Mouse (Mus musculus) heart, embryonic 14.5 days (tissue): ENCODE measurements around the gene Rab25. TPM values are rescaled to one million over a fixed set of nuclear protein-coding genes. Genes with fewer than 3 reads are reported as not detected.
A peak's percentile ranks its signal among the peaks of the same experiment; 100 is the strongest.

Source experiments
- ATAC-seq: fragments of 200-750 bp; cut with Nextera tagmentation; 2 replicates; pipeline ENCODE4 v1.8.0; 2017; ENCODE audit warnings: low read depth, moderate TSS enrichment; ENCODE audit not compliant: insufficient number of reproducible peaks, insufficient read depth, low FRiP score
- H3K27ac ChIP-seq, 2 experiments: fragments of 200-500 bp in 1 of 2; fragments of 300-500 bp in 1 of 2; sonication (generic) in 1 of 2; replicated peaks in 1 of 2; 2 replicates each; pipeline ENCODE4 v1.5.1; 2012 to 2014; ENCODE audit warnings: low read depth in 2 of 2, low read length in 2 of 2, control low read depth in 1 of 2, mild to moderate bottlenecking in 1 of 2, mixed read lengths in 1 of 2; ENCODE audit not compliant: control insufficient read depth in 1 of 2, insufficient read depth in 1 of 2
- H3K27me3 ChIP-seq: fragments of 300-500 bp; sonication (generic); 2 replicates; pipeline ENCODE4 v1.6.1; 2014; ENCODE audit warnings: mild to moderate bottlenecking, low read length, control low read depth; ENCODE audit not compliant: control insufficient read depth, insufficient read depth
- H3K36me3 ChIP-seq: fragments of 300-500 bp; sonication (generic); 2 replicates; pipeline ENCODE4 v1.6.1; 2014; ENCODE audit warnings: mild to moderate bottlenecking, control low read depth, low read length, mixed read lengths; ENCODE audit not compliant: control insufficient read depth, insufficient read depth
- H3K4me1 ChIP-seq, 2 experiments: fragments of 200-500 bp in 1 of 2; fragments of 300-500 bp in 1 of 2; sonication (generic) in 1 of 2; 2 replicates each; pipeline ENCODE4 v1.6.1; 2012 to 2014; ENCODE audit warnings: low read length in 2 of 2, control low read depth in 1 of 2, mixed read lengths in 1 of 2; ENCODE audit not compliant: control insufficient read depth in 2 of 2, insufficient read depth in 2 of 2
- H3K4me2 ChIP-seq: fragments of 300-500 bp; sonication (generic); 2 replicates; pipeline ENCODE4 v1.6.1; 2014; ENCODE audit warnings: mild to moderate bottlenecking, low read length
- H3K4me3 ChIP-seq, 2 experiments: fragments of 200-500 bp in 1 of 2; fragments of 300-500 bp in 1 of 2; sonication (generic) in 1 of 2; 2 replicates each; pipeline ENCODE4 v1.5.1; 2012 to 2014; ENCODE audit warnings: low read length in 2 of 2, mild to moderate bottlenecking in 2 of 2, control low read depth in 1 of 2, low read depth in 1 of 2, moderate library complexity in 1 of 2; ENCODE audit not compliant: control insufficient read depth in 1 of 2, insufficient read depth in 1 of 2
- H3K9ac ChIP-seq: fragments of 300-500 bp; sonication (generic); 2 replicates; pipeline ENCODE4 v1.6.1; 2014; ENCODE audit warnings: mild to moderate bottlenecking, low read length
- H3K9me3 ChIP-seq: fragments of 300-500 bp; sonication (generic); 2 replicates; pipeline ENCODE4 v1.6.1; 2016; ENCODE audit warnings: low read length, control low read depth; ENCODE audit not compliant: control insufficient read depth
- WGBS: fragments of 180-500 bp; shearing (Covaris S2); extraction: QIAGEN DNeasy Blood & Tissue Kit; methylation state at CpG from one replicate; pipeline ENCODE4 v1.1.7; 2014; 5-methylcytosine and 5-hydroxymethylcytosine counted together
- polyA plus RNA-seq: library from polyadenylated mRNA; unstranded; fragments of >200 nt; fragmentation: Nextera tagmentation; extraction: Ambion mirVana; gene quantifications from 2 replicates; pipeline ENCODE4 v1.2.1, GENCODE M21; 2014

The Rab25 gene
- polyA plus RNA-seq, 1 experiment from 2014 or later, result 0.30 TPM

DNA sequence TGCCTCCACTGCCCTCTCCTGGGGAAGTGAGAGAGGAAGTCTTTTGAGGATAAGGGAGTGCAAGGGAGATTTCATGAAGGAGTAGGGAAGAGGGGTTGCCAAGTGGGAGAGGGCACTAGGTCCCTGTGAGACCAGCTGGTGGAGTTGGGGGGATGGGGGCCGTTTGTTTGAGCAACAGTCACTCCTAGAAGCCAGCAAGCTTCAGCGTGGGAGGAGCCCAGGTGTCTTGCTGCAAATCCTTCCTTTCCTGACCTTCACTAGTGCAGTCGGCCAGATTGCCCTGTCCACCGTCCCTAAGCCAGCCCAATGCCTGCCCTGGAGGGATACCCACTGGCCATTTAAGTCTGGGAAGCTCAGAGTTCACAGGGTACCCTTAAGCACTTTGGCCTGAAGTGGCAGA is 36.5 kb downstream of the Rab25 start:
- no peak for ATAC-seq
- Histone ChIP-seq H3K4me1 (peaks cover 32 to 41% of the 10 kb centered on the region in 2 experiments), H3K4me2 (no peak overlapping the region), H3K9me3 (no peaks in the 10 kb centered on the region), H3K4me3 (no peak overlapping the region), H3K27me3 (no peaks in the 10 kb centered on the region), H3K9ac (no peak overlapping the region), H3K27ac (peak overlapping the region in 1 of 2 experiments; percentile 59; a peak in 1 of 4 replicates), H3K36me3 (no peaks in the 10 kb centered on the region)
- 53% methylated on average over 4 of the region's 4 CpGs for WGBS

GRCm38 (mm10) chr3:88510421-88511289 is 37.4 kb downstream of the Rab25 start:
- Histone ChIP-seq H3K9me3 (no peaks in the 10 kb centered on the region), H3K36me3 (no peaks in the 10 kb centered on the region), H3K4me1 (peaks cover 32 to 41% of the 10 kb centered on the region in 2 experiments), H3K4me3 (peak overlapping the region; percentile 47 to 70), H3K27me3 (no peaks in the 10 kb centered on the region), H3K27ac (peak overlapping the region; percentile 92 to 97), H3K9ac (peak overlapping the region; percentile 71), H3K4me2 (peak overlapping the region; percentile 69)
- 57% methylated on average over 13 of the region's 13 CpGs for WGBS
- ATAC-seq, result no peak

DNA sequence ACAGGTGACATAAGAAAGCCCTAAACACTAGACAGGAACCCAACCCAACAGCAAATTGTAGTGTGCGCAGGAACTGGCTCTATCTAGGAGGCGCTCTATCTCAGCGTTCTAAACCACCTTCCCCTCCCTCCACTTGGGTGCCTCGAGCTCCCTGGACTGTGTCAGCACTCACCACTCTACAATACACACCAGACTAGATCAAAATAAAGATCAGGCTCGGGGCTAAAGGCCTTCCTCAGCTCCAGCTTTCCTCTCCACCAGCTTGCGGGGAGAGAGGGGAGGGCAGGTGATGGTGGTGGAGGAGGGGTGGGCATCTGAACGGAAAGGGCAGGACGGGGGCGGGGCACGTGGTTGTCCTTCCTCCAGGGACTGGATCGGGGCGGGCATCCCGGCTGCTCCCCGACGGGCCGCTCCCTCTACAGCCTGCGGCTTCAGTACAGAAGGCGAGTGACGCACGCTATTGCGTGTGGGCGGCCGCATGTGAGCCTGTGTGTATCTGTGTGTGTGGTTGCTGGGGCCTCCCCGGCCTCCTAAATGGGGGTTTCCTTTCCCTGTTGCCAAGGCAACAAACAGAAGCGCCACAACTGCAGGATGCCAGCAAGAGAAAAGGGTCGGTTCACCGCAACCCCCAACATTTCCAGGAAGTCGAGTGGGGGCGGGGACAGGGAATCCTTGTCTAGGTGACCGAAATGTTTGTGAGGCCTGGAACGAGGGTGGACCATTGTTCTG is 38.2 kb downstream of the Rab25 start, which contains the start of gene Lmna:
Gene Lmna, minus strand, starts transcription at position 265 of the 729 bp plus-strand sequence.
- Histone ChIP-seq H3K4me2 (peak within 1 kb of the TSS; percentile 69), H3K9ac (peak within 1 kb of the TSS; percentile 71), H3K4me1 (peaks cover 32 to 41% of the 10 kb centered on the region in 2 experiments), H3K27me3 (no peaks in the 10 kb centered on the region), H3K36me3 (no peaks in the 10 kb centered on the region), H3K27ac (peak within 1 kb of the TSS; percentile 92 to 97), H3K4me3 (peak within 1 kb of the TSS; percentile 47 to 70), H3K9me3 (no peaks in the 10 kb centered on the region)
- WGBS, result under 1% methylated on average over 31 of the region's 31 CpGs
- peak; percentile 94 for ATAC-seq

- Histone ChIP-seq H3K36me3 (no peaks in the 10 kb centered on the region), H3K4me2 (peak overlapping the region; percentile 69), H3K9me3 (no peaks in the 10 kb centered on the region), H3K27ac (peak overlapping the region; percentile 92 to 97), H3K27me3 (no peaks in the 10 kb centered on the region), H3K9ac (peak overlapping the region; percentile 71), H3K4me3 (peak overlapping the region; percentile 47 to 70), H3K4me1 (peaks cover 32 to 39% of the 10 kb centered on the region in 2 experiments)
- no peak for ATAC-seq
- 77% methylated on average over 3 of the region's 3 CpGs for WGBS
Measured at GRCm38 (mm10) chr3:88509250-88509649, 38.9 kb downstream of the Rab25 start.

DNA sequence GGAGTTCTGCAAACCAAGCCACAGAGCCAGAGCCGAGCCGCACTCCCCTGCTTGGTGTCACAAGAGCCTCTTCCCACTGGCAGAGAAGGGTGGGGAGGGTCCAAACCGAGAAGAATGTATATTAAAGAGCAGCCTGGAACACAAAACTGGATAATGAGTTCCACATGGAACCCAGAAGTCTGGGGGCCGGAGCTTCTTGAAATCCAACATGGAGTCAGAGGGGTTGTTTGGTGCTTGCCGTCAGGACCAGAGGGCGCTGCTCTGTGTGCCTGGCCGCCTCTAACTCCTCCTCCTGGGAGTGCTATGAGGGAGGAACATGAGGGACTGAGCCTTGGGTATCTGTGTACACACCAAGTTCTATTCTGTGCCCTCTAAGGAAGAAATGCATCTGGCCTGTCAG is 42.3 kb downstream of the Rab25 start:
- ATAC-seq, result no peak

GRCm38 (mm10) chr3:88505081-88505480 is 43.0 kb downstream of the Rab25 start:
- Histone ChIP-seq H3K9ac (no peak overlapping the region), H3K4me1 (peaks cover 20 to 34% of the 10 kb centered on the region in 2 experiments), H3K4me3 (no peak overlapping the region), H3K27ac (no peak overlapping the region), H3K9me3 (no peaks in the 10 kb centered on the region), H3K27me3 (no peaks in the 10 kb centered on the region), H3K36me3 (no peaks in the 10 kb centered on the region), H3K4me2 (no peak overlapping the region)
- WGBS, result 67% methylated on average over 6 of the region's 6 CpGs
- no peak for ATAC-seq

More for the DNA sequence above, 42.3 kb downstream of the Rab25 start:
- WGBS, result 55% methylated on average over 7 of the region's 7 CpGs
- no peaks in the 10 kb centered on the region for H3K9me3 ChIP-seq
- no peaks in the 10 kb centered on the region for H3K36me3 ChIP-seq
- H3K4me3 ChIP-seq, result no peak overlapping the region
- no peak overlapping the region for H3K27ac ChIP-seq
- peaks cover 21 to 37% of the 10 kb centered on the region in 2 experiments for H3K4me1 ChIP-seq
- H3K27me3 ChIP-seq, result no peaks in the 10 kb centered on the region
- no peak overlapping the region for H3K9ac ChIP-seq
- no peak overlapping the region for H3K4me2 ChIP-seq

GRCm38 (mm10) chr3:88503881-88504746 is 44.0 kb downstream of the Rab25 start:
- no peaks in the 10 kb centered on the region for H3K27me3 ChIP-seq
- H3K4me1 ChIP-seq, result peaks cover 13 to 28% of the 10 kb centered on the region in 2 experiments
- peak overlapping the region in 1 of 2 experiments; percentile 89; a peak in 2 of 4 replicates for H3K27ac ChIP-seq
- H3K9me3 ChIP-seq, result no peaks in the 10 kb centered on the region
- H3K9ac ChIP-seq, result no peak overlapping the region
- no peak overlapping the region for H3K4me3 ChIP-seq
- no peak for ATAC-seq
- H3K4me2 ChIP-seq, result peak overlapping the region; percentile 94; the same call in 1 of the 2 replicates
- 44% methylated on average over 8 of the region's 8 CpGs for WGBS
- H3K36me3 ChIP-seq, result 0 out of 2 replicates have a peak, but pooled peaks cover 5% of the 10 kb centered on the region
